9 mouse cellular contexts compared by ENCODE assay signal in the genomic region with DNA sequence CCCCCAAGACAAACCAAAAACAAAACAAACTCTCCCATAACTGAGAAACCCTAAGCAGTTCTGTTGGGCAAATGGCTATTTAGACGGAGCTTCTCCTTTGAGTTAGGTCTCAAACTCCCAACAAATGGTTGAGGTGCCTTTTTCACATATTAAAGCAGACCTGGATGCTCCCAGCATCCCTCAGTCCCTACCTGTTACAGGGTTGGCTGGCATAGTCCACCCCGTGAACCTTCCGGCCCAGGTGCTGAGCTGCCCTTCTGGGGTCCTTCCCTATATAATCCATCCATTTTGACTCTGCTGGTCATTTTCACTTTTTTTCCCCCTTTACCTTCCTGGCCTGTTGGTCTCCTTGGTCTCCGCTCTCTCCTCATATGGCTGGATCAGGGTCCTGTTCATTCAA. TPM values are rescaled to one million over a fixed set of nuclear protein-coding genes. Genes with fewer than 3 reads are reported as not detected.
DNase-seq lines count a peak whose midpoint lies in the region; ATAC-seq and TF ChIP-seq lines count a peak whose summit lies in the region.
"Had no signal": no experiment of that assay in that cellular context is flagged by ENCODE, and none has a peak within 500 bp of the region (broad histone marks: within the 10 kb centered on the region; RNA-seq: fewer than 3 reads in every experiment).

No protein-coding gene starts in this region.

- 0 out of 2 replicates have a peak, but pooled peaks cover 5% of the 10 kb centered on the region for H3K36me3 ChIP-seq in kidney, postnatal 0 days (ENCODE audit: insufficient read depth, low read length)
- H3K36me3 ChIP-seq in embryonic facial prominence, embryonic 13.5 days, result peaks cover 13% of the 10 kb centered on the region; the same call in 1 of the 2 replicates
- H3K36me3 ChIP-seq in intestine, embryonic 14.5 days (ENCODE audit: control insufficient read depth, insufficient read depth, low read length), result no peaks in the 10 kb centered on the region
- peaks cover 5% of the 10 kb centered on the region; the same call in 1 of the 2 replicates for H3K36me3 ChIP-seq in midbrain, postnatal 0 days (ENCODE audit: insufficient read depth, low read length)

- DNase-seq in kidney, postnatal 0 days (ENCODE audit: low spot score), result no peak
- no peak for DNase-seq in kidney, postnatal 4 days
- DNase-seq in intestine, embryonic 14.5 days (ENCODE audit: low spot score), result no peak
- DNase-seq in midbrain, postnatal 0 days (ENCODE audit: low spot score), result no peak
- DNase-seq in frontal cortex, adult 2 months (ENCODE audit: extremely low spot score in 1 of 2, low spot score in 1 of 2), result no peak
- no peak for DNase-seq in ovary, postnatal 36 days (ENCODE audit: low spot score)
- DNase-seq in spleen, adult 18-20 months, result no peak

- peak overlapping the region; percentile 91 for H3K4me2 ChIP-seq in kidney, postnatal 0 days (ENCODE audit: low read length)
- H3K4me2 ChIP-seq in embryonic facial prominence, embryonic 13.5 days, result peak overlapping the region; percentile 77
- H3K4me2 ChIP-seq in intestine, embryonic 14.5 days (ENCODE audit: low read length), result peak overlapping the region; percentile 68
- H3K4me2 ChIP-seq in midbrain, postnatal 0 days (ENCODE audit: low read depth, low read length, poor library complexity, severe bottlenecking), result peak overlapping the region; percentile 67

- no peak overlapping the region for H3K27ac ChIP-seq in kidney, postnatal 0 days
- no peak overlapping the region for H3K27ac ChIP-seq in embryonic facial prominence, embryonic 13.5 days
- H3K27ac ChIP-seq in intestine, embryonic 14.5 days (ENCODE audit: low read depth), result no peak overlapping the region
- peak overlapping the region; percentile 77 for H3K27ac ChIP-seq in midbrain, postnatal 0 days (ENCODE audit: low read depth, low read length)

- no peak for ATAC-seq in kidney, postnatal 0 days (replicated peaks; ENCODE audit: low FRiP score, low read depth)
- no peak for ATAC-seq in embryonic facial prominence, embryonic 13.5 days (ENCODE audit: insufficient number of reproducible peaks, insufficient read depth, low FRiP score, low TSS enrichment, low read depth)
- ATAC-seq in intestine, embryonic 14.5 days (replicated peaks; ENCODE audit: low FRiP score, low TSS enrichment, low read depth), result no peak
- peak; percentile 21; the same call in 1 of the 2 replicates for ATAC-seq in midbrain, postnatal 0 days (ENCODE audit: low FRiP score)

- H3K9ac ChIP-seq in kidney, postnatal 0 days (ENCODE audit: low read depth, low read length), result 0 out of 2 replicates have a peak overlapping the region, but pooled peaks have one; percentile 23
- peak overlapping the region; percentile 89 for H3K9ac ChIP-seq in embryonic facial prominence, embryonic 13.5 days
- no peak overlapping the region for H3K9ac ChIP-seq in intestine, embryonic 14.5 days (ENCODE audit: low read length)
- peak overlapping the region; percentile 98 for H3K9ac ChIP-seq in midbrain, postnatal 0 days (replicated peaks; ENCODE audit: low read length, poor library complexity, severe bottlenecking)

- H3K4me3 ChIP-seq in kidney, postnatal 0 days (replicated peaks; ENCODE audit: low read depth, low read length), result peak overlapping the region; percentile 90
- peak overlapping the region; percentile 92 for H3K4me3 ChIP-seq in embryonic facial prominence, embryonic 13.5 days
- H3K4me3 ChIP-seq in intestine, embryonic 14.5 days (ENCODE audit: low read depth, low read length), result peak overlapping the region; percentile 89
- peak overlapping the region; percentile 98 for H3K4me3 ChIP-seq in midbrain, postnatal 0 days (ENCODE audit: low read depth, low read length)

- H3K27me3 ChIP-seq in kidney, postnatal 0 days (ENCODE audit: insufficient read depth, low read length), result no peaks in the 10 kb centered on the region
- H3K27me3 ChIP-seq in embryonic facial prominence, embryonic 13.5 days, result no peaks in the 10 kb centered on the region
- no peaks in the 10 kb centered on the region for H3K27me3 ChIP-seq in intestine, embryonic 14.5 days (replicated peaks; ENCODE audit: control insufficient read depth, insufficient read depth, low read length)
- no peaks in the 10 kb centered on the region for H3K27me3 ChIP-seq in midbrain, postnatal 0 days (ENCODE audit: insufficient read depth, low read length)
- H3K27me3 ChIP-seq: Patski had no signal

- no peak for TF ChIP-seq CTCF in kidney, postnatal 0 days (IDR thresholded peaks at IDR 0.05; ENCODE audit: low read depth)
- TF ChIP-seq CTCF in midbrain, postnatal 0 days (IDR thresholded peaks at IDR 0.05), result no peak

- WGBS in kidney, postnatal 0 days, result 83% methylated on average over 4 of the region's 4 CpGs
- 84% methylated on average over 4 of the region's 4 CpGs for WGBS in embryonic facial prominence, embryonic 13.5 days
- WGBS in intestine, embryonic 14.5 days, result 78% methylated on average over 4 of the region's 4 CpGs
- WGBS in midbrain, postnatal 0 days, result 87% methylated on average over 4 of the region's 4 CpGs

- peaks cover 6% of the 10 kb centered on the region; the same call in 1 of the 2 replicates for H3K4me1 ChIP-seq in kidney, postnatal 0 days (replicated peaks; ENCODE audit: insufficient read depth, low read length)
- H3K4me1 ChIP-seq in embryonic facial prominence, embryonic 13.5 days, result peaks cover 12% of the 10 kb centered on the region
- peaks cover 11% of the 10 kb centered on the region; the same call in 1 of the 2 replicates for H3K4me1 ChIP-seq in intestine, embryonic 14.5 days (replicated peaks; ENCODE audit: control insufficient read depth, insufficient read depth, low read length)
- H3K4me1 ChIP-seq in midbrain, postnatal 0 days (ENCODE audit: insufficient read depth, low read length), result peaks cover 6% of the 10 kb centered on the region

- H3K9me3 ChIP-seq in kidney, postnatal 0 days (replicated peaks; ENCODE audit: low read length), result no peaks in the 10 kb centered on the region
- no peaks in the 10 kb centered on the region for H3K9me3 ChIP-seq in embryonic facial prominence, embryonic 13.5 days
- H3K9me3 ChIP-seq in intestine, embryonic 14.5 days (ENCODE audit: control insufficient read depth, low read length), result no peaks in the 10 kb centered on the region
- H3K9me3 ChIP-seq in midbrain, postnatal 0 days (ENCODE audit: low read length), result no peaks in the 10 kb centered on the region

RNA-seq across cellular contexts. Expression of gene Kif3a, which starts 0.5 kb away (rescaled TPM):
- 50.6 and 54.6 TPM in 2 replicates for polyA plus RNA-seq in kidney, postnatal 0 days (2015; fragmentation: Nextera tagmentation; extraction: Ambion mirVana)
- polyA plus RNA-seq in embryonic facial prominence, embryonic 13.5 days (2015; fragmentation: Nextera tagmentation; extraction: Ambion mirVana), result 118 and 122 TPM in 2 replicates
- polyA plus RNA-seq in intestine, embryonic 14.5 days (2014; fragmentation: Nextera tagmentation; extraction: Ambion mirVana), result 58.7 and 63.5 TPM in 2 replicates
- total RNA-seq in midbrain, postnatal 0 days (2014; rRNA removed), result 114 and 117 TPM in 2 replicates
- 335 and 386 TPM in 2 replicates for polyA plus RNA-seq in midbrain, postnatal 0 days (2015; fragmentation: Nextera tagmentation; extraction: Ambion mirVana)
- polyA plus RNA-seq in frontal cortex, adult 2 months (2012; rRNA removed), result 97.5 and 104 TPM in 2 replicates

RNA-seq across cellular contexts. Expression of gene Sept8, which starts 47.6 kb away (rescaled TPM):
- polyA plus RNA-seq in kidney, postnatal 0 days (2015; fragmentation: Nextera tagmentation; extraction: Ambion mirVana), result 13.1 and 15.7 TPM in 2 replicates
- polyA plus RNA-seq in embryonic facial prominence, embryonic 13.5 days (2015; fragmentation: Nextera tagmentation; extraction: Ambion mirVana), result 38.1 and 43.6 TPM in 2 replicates
- polyA plus RNA-seq in intestine, embryonic 14.5 days (2014; fragmentation: Nextera tagmentation; extraction: Ambion mirVana), result 20.7 and 22.7 TPM in 2 replicates
- 44.8 and 54.6 TPM in 2 replicates for total RNA-seq in midbrain, postnatal 0 days (2014; rRNA removed)
- polyA plus RNA-seq in midbrain, postnatal 0 days (2015; fragmentation: Nextera tagmentation; extraction: Ambion mirVana), result 18.7 and 19.7 TPM in 2 replicates
- polyA plus RNA-seq in frontal cortex, adult 2 months (2012; rRNA removed), result 271 and 280 TPM in 2 replicates

RNA-seq across cellular contexts. Expression of gene Il4, which starts 51.8 kb away (rescaled TPM):
- 0.78 and 1.1 TPM in 2 replicates for polyA plus RNA-seq in kidney, postnatal 0 days (2015; fragmentation: Nextera tagmentation; extraction: Ambion mirVana)
- polyA plus RNA-seq in embryonic facial prominence, embryonic 13.5 days (2015; fragmentation: Nextera tagmentation; extraction: Ambion mirVana), result 1.1 and 2.7 TPM in 2 replicates
- polyA plus RNA-seq in intestine, embryonic 14.5 days (2014; fragmentation: Nextera tagmentation; extraction: Ambion mirVana), result 1.1 and 1.2 TPM in 2 replicates
- total RNA-seq in midbrain, postnatal 0 days (2014; rRNA removed), result not detected in 2 replicates
- polyA plus RNA-seq in midbrain, postnatal 0 days (2015; fragmentation: Nextera tagmentation; extraction: Ambion mirVana), result 3.9 and 4.9 TPM in 2 replicates
- not detected in 2 replicates for polyA plus RNA-seq in frontal cortex, adult 2 months (2012; rRNA removed)
